Mouse (Mus musculus): ENCODE measurements around the gene Thra.

Thra gene

DNA sequence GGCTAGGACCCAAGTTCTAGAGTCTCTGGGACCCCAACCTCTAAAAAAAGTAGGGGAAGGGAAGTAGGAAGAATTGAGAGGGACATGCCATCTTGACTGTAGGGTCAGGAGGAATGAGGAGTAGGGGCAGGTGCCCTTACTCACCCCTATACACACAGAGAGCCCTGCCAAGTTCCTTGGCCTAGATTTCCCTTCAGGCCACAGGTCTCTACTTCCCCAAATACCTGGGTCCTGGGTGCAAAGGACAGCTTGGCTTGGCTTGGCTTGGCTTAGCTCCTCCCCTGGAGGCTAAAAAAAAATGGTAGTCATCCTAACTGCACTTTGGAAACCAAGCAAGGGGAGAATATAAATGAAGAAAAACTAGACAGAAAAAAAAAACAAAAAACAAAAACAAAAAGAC, 24.3 kb downstream of the Thra start:
- TF ChIP-seq GATA4 (IDR thresholded peaks at IDR 0.05; ENCODE audit: insufficient replicate concordance, low read length) = no peak

DNA sequence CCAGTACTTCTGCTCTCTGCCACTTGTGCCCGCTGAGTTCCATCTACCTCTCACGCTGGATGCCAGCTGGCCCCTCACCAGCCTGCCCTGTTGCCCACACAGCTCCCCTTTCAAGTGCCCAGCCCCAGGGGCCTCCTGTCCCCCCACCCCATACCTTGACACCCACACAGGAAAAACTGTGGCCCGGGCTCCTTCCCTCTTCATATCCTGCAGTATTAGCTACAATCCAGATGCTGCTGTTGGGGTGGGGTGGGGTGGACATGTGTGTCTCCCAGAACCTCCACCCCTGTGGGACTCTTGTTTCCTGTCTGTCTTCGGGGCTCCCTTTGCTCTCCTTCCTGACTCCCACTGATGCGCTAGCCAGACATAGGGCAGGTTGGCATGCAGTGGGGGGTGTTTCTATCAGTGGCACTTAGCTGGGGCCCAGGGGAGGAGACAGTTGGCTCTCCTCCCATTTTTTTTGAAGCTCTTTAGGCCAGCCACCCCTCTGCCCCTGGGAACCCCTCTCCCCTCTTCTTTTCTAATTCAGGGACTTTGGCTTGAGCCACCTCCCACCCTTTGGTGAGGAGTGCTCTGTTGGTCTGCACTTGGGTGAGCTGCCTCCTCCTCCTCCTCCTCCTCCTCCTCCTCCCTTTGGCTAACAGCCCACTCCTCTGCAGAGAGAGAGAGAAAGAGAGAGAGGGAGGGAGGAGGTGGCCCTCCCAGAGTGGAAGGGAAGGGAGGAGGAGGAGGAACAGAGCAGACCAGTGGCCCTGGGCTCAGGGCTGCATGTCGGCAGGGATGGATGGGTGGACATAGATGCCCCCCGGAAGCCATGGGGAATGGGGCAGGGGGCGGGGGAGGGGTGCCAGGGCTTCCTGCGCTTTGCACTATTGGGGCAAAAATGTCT, 25.2 kb downstream of the Thra start:
- no peak for TF ChIP-seq GATA4 (IDR thresholded peaks at IDR 0.05; ENCODE audit: insufficient replicate concordance, low read length)

DNA sequence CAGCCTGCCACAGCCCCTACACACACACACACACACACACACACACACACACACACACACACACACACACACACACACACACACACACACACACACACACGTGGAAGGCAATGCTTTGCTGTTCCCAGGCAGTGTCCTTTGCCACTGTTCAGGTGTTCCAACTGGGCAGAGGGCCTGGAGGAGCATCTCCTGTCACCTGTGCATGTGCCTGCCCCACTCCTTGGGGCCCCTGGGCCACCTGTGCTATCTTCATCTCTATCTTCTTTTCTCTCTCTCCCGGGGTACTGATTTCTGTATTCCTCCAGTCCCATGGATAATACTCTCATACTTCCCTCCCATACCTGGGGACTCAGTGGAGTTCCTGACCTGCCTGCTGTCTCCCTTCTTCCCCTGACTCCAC, 25.9 kb downstream of the Thra start:
- TF ChIP-seq GATA4 (IDR thresholded peaks at IDR 0.05; ENCODE audit: insufficient replicate concordance, low read length) = no peak

DNA sequence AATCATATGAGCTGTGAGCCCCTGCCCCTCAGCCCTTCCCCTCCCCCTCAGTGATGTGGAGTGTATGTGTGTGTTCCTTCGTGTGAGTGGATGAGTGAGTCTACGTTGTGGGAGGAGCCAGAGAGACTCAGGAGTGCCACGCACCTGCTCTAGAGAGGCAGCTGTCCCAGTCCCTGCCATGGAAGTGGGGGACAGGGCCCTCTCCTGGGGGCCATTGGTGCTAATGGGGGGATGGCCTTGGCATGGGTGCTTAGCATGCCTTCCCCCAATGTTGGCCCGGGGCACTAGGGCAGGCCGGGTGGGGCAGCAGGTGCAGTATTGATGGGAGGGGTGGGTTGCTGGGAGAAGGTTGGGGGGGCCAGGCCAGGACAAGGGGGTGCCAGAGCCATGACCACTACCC, 26.4 kb downstream of the Thra start:
- no peak for TF ChIP-seq GATA4 (IDR thresholded peaks at IDR 0.05; ENCODE audit: insufficient replicate concordance, low read length)

DNA sequence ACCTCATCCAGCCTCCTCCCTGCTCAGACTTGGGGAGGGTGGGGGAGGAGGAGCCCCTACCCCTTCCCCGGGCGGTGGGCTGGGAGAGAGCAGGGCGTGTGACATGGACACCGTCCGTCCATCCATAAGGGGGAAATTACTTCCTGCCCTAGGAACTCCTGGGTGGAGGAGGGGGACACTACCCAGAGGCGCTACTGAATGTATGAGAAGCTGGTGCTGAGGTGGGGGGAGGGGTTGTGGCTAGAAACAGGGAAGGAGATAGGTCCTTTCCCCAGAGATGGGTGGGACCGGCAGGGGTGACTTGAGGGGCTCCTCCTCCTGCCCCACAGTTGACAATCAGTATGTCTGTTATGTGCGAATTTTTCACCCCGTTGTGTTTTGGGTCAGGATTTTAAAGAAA, 26.8 kb downstream of the Thra start:
- no peak for TF ChIP-seq GATA4 (IDR thresholded peaks at IDR 0.05; ENCODE audit: insufficient replicate concordance, low read length)

DNA sequence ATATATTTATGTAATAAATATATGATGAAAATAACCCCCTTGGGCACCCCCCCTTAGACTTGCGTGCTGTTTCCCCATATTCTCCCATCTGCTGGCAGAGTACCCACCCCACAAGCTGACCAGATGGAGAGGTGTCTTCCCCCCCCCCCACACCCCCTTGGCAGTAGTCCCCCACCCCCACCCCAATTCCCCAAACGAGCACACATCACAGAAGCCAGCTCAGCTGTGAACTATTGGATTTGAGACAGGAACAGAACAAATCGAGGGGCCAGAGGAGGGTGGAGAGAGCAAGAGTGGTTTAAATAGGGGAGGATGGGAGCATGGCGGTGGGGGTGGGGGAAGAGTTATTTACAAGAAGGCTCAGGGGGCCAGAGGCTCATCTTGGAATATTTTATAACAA, 27.3 kb downstream of the Thra start:
- no peak for TF ChIP-seq GATA4 (IDR thresholded peaks at IDR 0.05; ENCODE audit: insufficient replicate concordance, low read length)

DNA sequence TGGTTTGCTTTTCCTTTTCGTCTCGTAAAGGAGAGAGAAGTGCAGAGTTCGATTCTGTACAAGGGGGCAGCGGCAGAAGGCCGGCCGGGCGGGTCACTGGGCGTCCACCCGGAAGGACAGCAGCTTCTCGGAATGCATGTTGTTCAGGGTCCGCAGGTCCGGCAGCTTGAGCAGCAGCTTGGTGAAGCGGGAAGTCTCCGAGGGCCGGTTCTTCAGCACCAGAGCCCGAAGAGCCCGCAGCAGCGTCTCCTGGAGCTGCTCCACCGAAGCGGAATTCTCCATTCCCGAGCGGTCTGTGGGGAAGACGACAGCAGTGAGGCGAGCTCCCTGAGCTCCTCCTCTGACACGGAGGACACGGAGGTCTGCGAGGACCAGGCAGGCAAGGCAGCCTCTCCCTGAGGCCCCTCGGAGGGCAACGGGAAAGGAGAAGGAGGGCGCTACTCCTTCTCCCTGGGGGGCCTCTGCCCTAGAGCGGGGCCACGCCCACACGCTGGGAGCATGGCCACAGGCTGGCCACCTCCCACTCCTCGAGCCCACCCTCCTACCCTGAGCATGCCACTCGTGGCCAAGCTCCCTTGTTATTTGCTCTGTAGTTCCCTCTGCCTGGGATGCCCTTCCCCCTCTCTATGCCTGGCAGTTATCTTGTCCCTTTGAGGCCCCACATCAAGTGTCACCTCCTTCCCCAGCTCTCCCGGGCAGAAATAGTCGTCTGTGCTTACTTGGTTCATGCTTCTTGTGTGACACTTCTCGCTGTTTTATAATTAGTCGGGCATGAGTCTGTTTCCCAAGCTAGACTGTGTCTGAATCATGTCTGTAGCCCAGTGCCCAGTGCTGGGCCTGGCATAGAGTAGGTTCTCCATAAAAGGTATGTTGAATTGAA, 27.9 kb downstream of the Thra start:
- no peak for TF ChIP-seq GATA4 (IDR thresholded peaks at IDR 0.05; ENCODE audit: insufficient replicate concordance, low read length)

DNA sequence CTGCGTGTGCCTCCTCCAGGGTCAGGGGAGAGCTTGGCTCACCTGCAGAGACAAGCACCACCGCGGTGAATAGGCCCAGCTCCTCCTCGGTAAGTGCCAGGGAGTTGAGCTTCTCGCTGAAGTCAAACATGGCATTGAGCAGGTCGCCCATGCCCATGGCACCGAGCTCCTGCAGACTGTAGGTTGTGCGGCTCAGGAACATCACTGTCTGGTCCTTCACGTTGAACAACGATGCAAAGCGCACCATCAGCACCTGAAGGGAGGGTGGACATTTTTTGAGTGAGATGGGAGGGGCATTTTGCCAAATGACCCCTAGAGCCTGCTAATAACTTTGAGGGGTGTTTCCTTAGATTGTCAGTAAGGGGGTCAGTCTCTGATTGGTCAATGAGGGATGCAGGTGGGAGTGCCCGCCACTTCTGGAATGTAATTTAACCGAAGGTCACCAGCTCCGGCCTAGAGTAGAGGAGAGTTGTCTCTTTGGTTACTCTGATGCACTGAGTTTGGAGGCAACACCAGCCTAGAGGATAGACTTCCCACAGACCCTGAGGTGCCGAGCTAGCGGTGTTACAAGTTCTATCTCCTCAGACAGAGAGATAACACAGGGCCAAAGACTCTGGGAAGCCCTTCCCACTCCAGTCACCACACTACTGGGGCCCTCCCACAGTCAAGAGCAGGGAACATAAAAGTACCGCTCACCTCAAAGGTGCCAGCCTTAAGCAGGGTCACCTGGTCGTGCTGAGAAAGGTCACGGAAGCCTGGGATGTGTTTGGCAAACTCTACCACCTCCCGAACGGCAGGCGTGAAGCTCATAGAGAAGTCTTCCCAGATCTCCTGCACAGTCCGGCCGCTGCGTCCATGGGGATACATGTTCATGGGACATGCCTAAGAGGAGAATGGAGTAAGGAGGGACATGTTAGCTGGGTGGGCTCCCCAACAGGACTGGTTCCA, 28.8 kb downstream of the Thra start:
- TF ChIP-seq GATA4 (IDR thresholded peaks at IDR 0.05; ENCODE audit: insufficient replicate concordance, low read length) = no peak

DNA sequence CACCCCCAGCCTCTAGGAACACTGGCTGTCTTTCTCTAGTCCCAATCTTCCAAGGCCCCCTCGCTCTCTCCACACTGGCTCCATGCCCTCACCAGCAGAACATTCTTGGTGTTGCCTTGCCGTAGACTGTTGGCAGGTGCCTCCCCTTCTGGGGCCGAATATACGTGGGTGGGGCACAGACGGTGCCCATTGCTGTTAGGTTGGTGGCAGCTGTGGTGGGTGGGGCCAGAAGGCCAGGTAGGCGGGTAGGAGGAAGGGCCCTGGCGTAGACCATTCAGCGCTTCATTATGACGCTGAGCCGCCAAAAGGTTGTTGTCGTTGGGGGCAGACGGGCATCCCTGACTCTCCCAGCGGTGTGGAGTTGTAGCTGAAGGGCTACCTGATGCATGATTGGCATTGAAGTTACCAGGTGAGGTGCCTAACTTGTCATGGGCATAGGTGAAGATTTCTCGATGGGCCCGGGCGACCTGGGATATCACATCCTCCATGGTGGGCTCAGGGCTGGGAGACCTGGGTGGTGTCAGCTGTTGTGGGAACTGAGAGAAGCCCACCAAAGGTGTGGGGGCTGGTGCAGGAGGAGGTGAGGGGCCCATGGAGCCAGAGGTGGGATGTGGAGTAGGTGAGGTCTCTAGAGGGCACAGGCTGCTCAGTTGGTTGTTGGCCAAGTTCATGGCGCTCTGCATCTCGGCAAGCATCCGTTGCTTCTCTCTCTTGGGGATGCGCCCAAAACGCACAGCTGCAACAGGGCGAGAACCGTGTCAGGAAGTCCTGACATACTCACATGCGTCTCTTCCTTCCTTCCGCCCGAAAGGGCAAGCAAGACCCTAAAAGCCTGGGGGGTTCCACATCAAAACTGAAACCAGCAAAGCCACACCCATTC, 29.9 kb downstream of the Thra start:
- no peak for TF ChIP-seq GATA4 (IDR thresholded peaks at IDR 0.05; ENCODE audit: insufficient replicate concordance, low read length)

DNA sequence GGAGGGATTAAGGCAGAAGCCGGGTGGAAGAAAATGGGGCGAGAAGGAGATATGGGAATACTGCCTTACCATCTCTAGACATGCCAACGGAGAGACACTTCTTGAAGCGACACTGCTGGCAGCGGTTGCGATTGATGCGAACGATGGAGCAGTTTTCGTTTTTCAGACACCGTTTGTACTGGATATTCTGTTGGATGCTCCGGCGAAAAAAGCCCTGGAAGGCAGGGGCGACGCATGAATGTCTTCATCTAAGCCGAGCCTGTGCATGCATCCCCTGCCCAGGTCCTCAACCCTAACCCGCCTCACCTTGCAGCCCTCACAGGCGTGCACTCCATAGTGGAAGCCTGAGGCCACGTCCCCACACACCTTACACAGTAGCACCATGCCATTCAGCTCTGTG, 30.7 kb downstream of the Thra start:
- no peak for TF ChIP-seq GATA4 (IDR thresholded peaks at IDR 0.05; ENCODE audit: insufficient replicate concordance, low read length)

DNA sequence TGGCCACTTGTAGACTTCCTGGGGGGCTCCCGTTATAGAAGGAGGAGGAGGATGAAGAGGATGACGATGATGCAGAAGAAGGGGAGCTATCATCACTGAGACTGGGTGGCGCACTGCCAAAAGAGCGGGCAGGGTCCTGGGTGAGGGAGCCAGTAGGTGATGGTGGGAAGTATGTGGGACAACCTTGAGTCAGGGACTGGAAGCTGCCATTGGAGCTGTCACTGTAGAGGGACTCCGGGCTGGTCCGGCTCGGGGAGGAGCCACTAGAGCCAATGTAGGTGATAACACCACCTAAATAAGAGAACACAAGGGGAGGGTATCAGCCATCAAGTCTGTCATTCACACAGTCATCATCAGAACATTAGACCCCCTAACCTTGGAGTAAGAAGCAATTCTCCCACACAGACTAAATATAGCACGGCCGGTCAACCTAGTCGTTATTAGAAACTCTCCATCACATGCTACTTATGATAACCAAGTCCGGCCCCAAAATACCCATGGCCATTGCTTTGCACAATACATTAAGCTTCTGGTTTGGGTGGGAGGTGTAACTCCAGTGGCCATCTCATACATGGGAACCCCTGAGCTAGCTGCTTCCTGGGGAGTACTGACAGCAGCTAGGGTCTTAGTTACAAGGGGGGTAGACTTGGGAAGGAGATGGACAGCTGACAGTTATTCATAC, 31.5 kb downstream of the Thra start:
- TF ChIP-seq GATA4 (IDR thresholded peaks at IDR 0.05; ENCODE audit: insufficient replicate concordance, low read length) = no peak

DNA sequence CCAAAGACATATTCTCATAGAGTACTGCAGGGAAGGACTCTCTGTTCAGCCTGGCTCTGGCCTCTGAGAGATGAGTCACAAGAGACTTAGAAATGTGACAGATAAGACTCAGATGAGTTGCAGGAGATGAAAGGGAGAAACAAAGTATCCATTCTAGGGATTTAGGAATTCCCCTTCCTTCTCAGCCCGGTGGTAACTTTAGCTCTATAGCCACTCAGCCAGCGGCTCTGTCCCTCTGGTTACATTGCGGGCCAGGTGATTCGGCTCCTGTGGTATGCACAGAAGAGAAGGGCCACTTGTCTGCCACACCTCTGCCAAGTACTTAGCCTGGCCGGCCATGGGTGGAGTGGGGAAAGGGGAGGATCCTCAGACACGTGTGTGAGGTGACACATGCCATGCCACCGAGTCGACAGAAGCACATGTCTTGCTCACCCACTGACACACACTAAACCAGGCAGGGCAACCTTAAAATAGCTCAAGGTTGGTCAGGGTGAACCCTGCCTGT, 32.3 kb downstream of the Thra start:
- no peak for TF ChIP-seq GATA4 (IDR thresholded peaks at IDR 0.05; ENCODE audit: insufficient replicate concordance, low read length)

DNA sequence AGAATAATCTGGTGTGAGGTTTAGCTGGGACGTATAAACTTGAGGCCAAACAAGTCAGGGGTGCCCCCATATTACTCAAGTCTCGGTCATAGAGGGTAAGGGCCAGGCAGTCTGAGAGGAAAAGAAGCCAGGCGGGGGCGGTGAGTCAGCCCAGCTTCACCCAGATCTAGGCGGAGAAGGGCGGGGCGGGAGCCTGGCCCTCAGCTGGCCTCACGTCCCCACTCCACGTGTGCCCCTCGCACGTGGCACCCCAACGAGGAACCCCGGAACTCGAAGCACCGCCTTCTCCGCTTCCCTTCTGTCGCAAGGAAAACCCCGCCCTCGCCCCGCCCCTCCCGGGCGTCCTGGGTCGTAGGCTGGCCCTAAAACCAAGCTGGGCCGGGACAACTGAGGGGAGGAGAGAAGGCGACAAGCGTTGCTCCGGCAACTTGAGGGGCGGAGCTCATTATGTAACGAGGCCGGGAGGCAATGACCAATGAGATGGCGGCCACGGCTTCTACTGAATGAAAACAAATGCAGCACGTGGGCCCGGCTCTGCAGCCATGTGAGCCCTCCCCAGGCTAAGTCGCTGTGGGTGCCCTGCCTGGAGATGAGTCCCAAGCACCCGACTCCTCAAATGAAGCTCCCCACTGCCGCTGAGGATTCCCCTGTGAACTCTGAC, 33.3 kb downstream of the Thra start:
- TF ChIP-seq GATA4 (IDR thresholded peaks at IDR 0.05; ENCODE audit: insufficient replicate concordance, low read length) = no peak

Data from liver, adult (tissue).